Mouse (Mus musculus): ENCODE data around the gene Gm20388. TPM values are rescaled to one million over a fixed set of nuclear protein-coding genes. Genes with fewer than 3 reads are reported as not detected.
A peak's percentile ranks its signal among the peaks of the same experiment; 100 is the strongest.
"Not testable (repeated sequence)": the region's sequence is repeated elsewhere in the genome, so short reads cannot be mapped to it uniquely, and the experiment has no call there.

The Gm20388 gene
- polyA plus RNA-seq, 1 experiment from 2014 or later, result 5.3 TPM

DNA sequence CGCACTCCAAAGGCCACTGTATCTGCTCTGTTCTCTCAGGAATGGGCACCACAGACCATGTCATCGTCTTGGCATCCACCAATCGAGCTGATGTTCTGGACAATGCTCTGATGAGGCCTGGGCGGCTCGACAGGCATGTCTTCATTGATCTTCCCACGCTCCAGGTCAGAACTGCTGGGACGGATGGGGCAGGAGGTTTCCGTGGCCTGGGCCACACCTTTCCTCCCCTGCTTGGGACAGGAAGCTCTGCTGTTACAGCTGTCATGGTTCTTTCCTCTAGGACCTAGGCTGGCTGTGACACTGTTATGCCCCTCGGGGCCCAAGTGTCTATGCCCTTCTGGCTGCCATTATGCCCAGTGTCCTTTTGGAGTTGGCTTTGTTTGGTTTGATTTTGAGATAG lies 3176.6 kb downstream of the Gm20388 start:
- no peak for DNase-seq (ENCODE audit: low spot score)
- WGBS, result 88% methylated on average over 9 of the region's 9 CpGs
- H3K36me3 ChIP-seq (ENCODE audit: control insufficient read depth, insufficient read depth, low read length), result peaks cover 39% of the 10 kb centered on the region

GRCm38 (mm10) chr8:123097216-123097615 lies 3186.6 kb downstream of the Gm20388 start:
- 89% methylated on average over 11 of the region's 11 CpGs for WGBS
- H3K27me3 ChIP-seq (replicated peaks; ENCODE audit: control insufficient read depth, insufficient read depth, low read length), result no peaks in the 10 kb centered on the region
- no peaks in the 10 kb centered on the region for H3K4me1 ChIP-seq (replicated peaks; ENCODE audit: control insufficient read depth, insufficient read depth, low read length)
- DNase-seq (ENCODE audit: low spot score) (no peak), ATAC-seq (replicated peaks; ENCODE audit: low FRiP score) (no peak)
- H3K9ac ChIP-seq (ENCODE audit: low read depth, low read length), result no peak overlapping the region
- no peak overlapping the region for H3K27ac ChIP-seq (ENCODE audit: low read depth, low read length)
- H3K4me3 ChIP-seq (ENCODE audit: low read depth, low read length), result no peak overlapping the region
- H3K36me3 ChIP-seq (ENCODE audit: control insufficient read depth, insufficient read depth, low read length), result peaks cover 16% of the 10 kb centered on the region; the same call in 1 of the 2 replicates
- H3K9me3 ChIP-seq (ENCODE audit: control insufficient read depth, low read length), result no peaks in the 10 kb centered on the region
- H3K4me2 ChIP-seq, result no peak overlapping the region

More for the DNA sequence above, 3176.6 kb downstream of the Gm20388 start:
- Histone ChIP-seq H3K27ac (ENCODE audit: low read depth, low read length) (no peak overlapping the region), H3K4me1 (replicated peaks; ENCODE audit: control insufficient read depth, insufficient read depth, low read length) (no peaks in the 10 kb centered on the region), H3K4me2 (no peak overlapping the region), H3K27me3 (replicated peaks; ENCODE audit: control insufficient read depth, insufficient read depth, low read length) (no peaks in the 10 kb centered on the region), H3K4me3 (ENCODE audit: low read depth, low read length) (no peak overlapping the region), H3K9me3 (ENCODE audit: control insufficient read depth, low read length) (no peaks in the 10 kb centered on the region), H3K9ac (ENCODE audit: low read depth, low read length) (no peak overlapping the region)
- no peak for ATAC-seq (replicated peaks; ENCODE audit: low FRiP score)

- no peak overlapping the region for H3K4me2 ChIP-seq
- 86% methylated on average over 12 of the region's 12 CpGs for WGBS
- DNase-seq (ENCODE audit: low spot score) (no peak), ATAC-seq (replicated peaks; ENCODE audit: low FRiP score) (no peak)
- H3K36me3 ChIP-seq (ENCODE audit: control insufficient read depth, insufficient read depth, low read length), result peaks cover 17% of the 10 kb centered on the region
- no peaks in the 10 kb centered on the region for H3K9me3 ChIP-seq (ENCODE audit: control insufficient read depth, low read length)
- no peak overlapping the region for H3K9ac ChIP-seq (ENCODE audit: low read depth, low read length)
- no peak overlapping the region for H3K27ac ChIP-seq (ENCODE audit: low read depth, low read length)
- no peaks in the 10 kb centered on the region for H3K27me3 ChIP-seq (replicated peaks; ENCODE audit: control insufficient read depth, insufficient read depth, low read length)
- H3K4me3 ChIP-seq (ENCODE audit: low read depth, low read length), result no peak overlapping the region
- H3K4me1 ChIP-seq (replicated peaks; ENCODE audit: control insufficient read depth, insufficient read depth, low read length), result no peaks in the 10 kb centered on the region
These were observed 3187.3 kb downstream of the Gm20388 start for GRCm38 (mm10) chr8:123097786-123098584.

- DNase-seq (ENCODE audit: low spot score) (no peak), ATAC-seq (replicated peaks; ENCODE audit: low FRiP score) (no peak)
- Histone ChIP-seq H3K9me3 (ENCODE audit: control insufficient read depth, low read length) (no peaks in the 10 kb centered on the region), H3K4me2 (no peak overlapping the region), H3K27ac (ENCODE audit: low read depth, low read length) (no peak overlapping the region), H3K9ac (ENCODE audit: low read depth, low read length) (no peak overlapping the region), H3K4me1 (replicated peaks; ENCODE audit: control insufficient read depth, insufficient read depth, low read length) (peaks cover 11% of the 10 kb centered on the region), H3K36me3 (ENCODE audit: control insufficient read depth, insufficient read depth, low read length) (peaks cover 25% of the 10 kb centered on the region), H3K4me3 (ENCODE audit: low read depth, low read length) (no peak overlapping the region), H3K27me3 (replicated peaks; ENCODE audit: control insufficient read depth, insufficient read depth, low read length) (no peaks in the 10 kb centered on the region)
- WGBS, result 66% methylated on average over 8 of the region's 8 CpGs
These were observed 3189.6 kb downstream of the Gm20388 start for GRCm38 (mm10) chr8:123100288-123100687.

- Histone ChIP-seq H3K27ac (ENCODE audit: low read depth, low read length) (no peak overlapping the region), H3K36me3 (ENCODE audit: control insufficient read depth, insufficient read depth, low read length) (peaks cover 25% of the 10 kb centered on the region), H3K9ac (ENCODE audit: low read depth, low read length) (peak overlapping the region; percentile 99; the same call in 1 of the 2 replicates), H3K4me1 (replicated peaks; ENCODE audit: control insufficient read depth, insufficient read depth, low read length) (peaks cover 11% of the 10 kb centered on the region), H3K27me3 (replicated peaks; ENCODE audit: control insufficient read depth, insufficient read depth, low read length) (no peaks in the 10 kb centered on the region), H3K4me2 (peak overlapping the region; percentile 98), H3K9me3 (ENCODE audit: control insufficient read depth, low read length) (no peaks in the 10 kb centered on the region), H3K4me3 (ENCODE audit: low read depth, low read length) (peak overlapping the region; percentile 91)
- WGBS, result 70% methylated on average over 4 of the region's 4 CpGs
- DNase-seq (ENCODE audit: low spot score), result no peak
- no peak for ATAC-seq (replicated peaks; ENCODE audit: low FRiP score)
These were observed 3190.6 kb downstream of the Gm20388 start for GRCm38 (mm10) chr8:123101244-123101643.

- Histone ChIP-seq H3K4me3 (ENCODE audit: low read depth, low read length) (peak within 1 kb of the TSS; percentile 91), H3K9ac (ENCODE audit: low read depth, low read length) (peak within 1 kb of the TSS; percentile 99), H3K9me3 (ENCODE audit: control insufficient read depth, low read length) (no peaks in the 10 kb centered on the region), H3K27me3 (replicated peaks; ENCODE audit: control insufficient read depth, insufficient read depth, low read length) (no peaks in the 10 kb centered on the region), H3K27ac (ENCODE audit: low read depth, low read length) (peak within 1 kb of the TSS; percentile 93), H3K4me2 (peak within 1 kb of the TSS; percentile 98), H3K4me1 (replicated peaks; ENCODE audit: control insufficient read depth, insufficient read depth, low read length) (peaks cover 11% of the 10 kb centered on the region), H3K36me3 (ENCODE audit: control insufficient read depth, insufficient read depth, low read length) (peaks cover 25% of the 10 kb centered on the region)
- DNase-seq (ENCODE audit: low spot score) (peak; percentile 94), ATAC-seq (replicated peaks; ENCODE audit: low FRiP score) (peak; percentile 90)
- WGBS, result 1% methylated on average over 56 of the region's 56 CpGs
These were observed 3191.4 kb downstream of the Gm20388 start, which contains the start of gene Rpl13 for GRCm38 (mm10) chr8:123101735-123102685. TSS of gene Rpl13 (plus strand) at chr8:123102350.

DNA sequence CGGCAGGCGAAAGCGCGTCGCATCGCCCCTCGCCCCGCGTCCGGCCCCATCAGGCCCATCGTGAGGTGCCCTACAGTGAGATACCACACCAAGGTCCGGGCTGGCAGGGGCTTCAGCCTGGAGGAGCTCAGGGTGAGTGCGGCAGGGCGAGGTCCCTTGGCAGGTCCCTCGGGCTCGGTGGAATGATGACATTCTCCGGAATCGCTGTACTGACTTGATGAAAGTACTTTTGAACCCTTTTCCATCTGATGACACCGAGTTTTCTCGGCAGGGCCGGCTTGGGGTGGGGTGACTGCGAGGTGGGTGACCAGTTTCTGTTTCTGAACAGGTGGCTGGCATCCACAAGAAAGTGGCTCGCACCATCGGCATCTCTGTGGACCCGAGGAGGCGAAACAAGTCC lies 3192.2 kb downstream of the Gm20388 start:
- Histone ChIP-seq H3K4me1 (replicated peaks; ENCODE audit: control insufficient read depth, insufficient read depth, low read length) (peaks cover 11% of the 10 kb centered on the region), H3K27ac (ENCODE audit: low read depth, low read length) (peak overlapping the region; percentile 93), H3K4me3 (ENCODE audit: low read depth, low read length) (peak overlapping the region; percentile 91), H3K36me3 (ENCODE audit: control insufficient read depth, insufficient read depth, low read length) (peaks cover 25% of the 10 kb centered on the region), H3K9ac (ENCODE audit: low read depth, low read length) (peak overlapping the region; percentile 99), H3K4me2 (peak overlapping the region; percentile 98)
- not testable (repeated sequence) for DNase-seq (ENCODE audit: low spot score); H3K9me3 ChIP-seq (ENCODE audit: control insufficient read depth, low read length); H3K27me3 ChIP-seq (replicated peaks; ENCODE audit: control insufficient read depth, insufficient read depth, low read length); ATAC-seq (replicated peaks; ENCODE audit: low FRiP score)
- under 1% methylated on average over 18 of the region's 26 CpGs for WGBS

DNA sequence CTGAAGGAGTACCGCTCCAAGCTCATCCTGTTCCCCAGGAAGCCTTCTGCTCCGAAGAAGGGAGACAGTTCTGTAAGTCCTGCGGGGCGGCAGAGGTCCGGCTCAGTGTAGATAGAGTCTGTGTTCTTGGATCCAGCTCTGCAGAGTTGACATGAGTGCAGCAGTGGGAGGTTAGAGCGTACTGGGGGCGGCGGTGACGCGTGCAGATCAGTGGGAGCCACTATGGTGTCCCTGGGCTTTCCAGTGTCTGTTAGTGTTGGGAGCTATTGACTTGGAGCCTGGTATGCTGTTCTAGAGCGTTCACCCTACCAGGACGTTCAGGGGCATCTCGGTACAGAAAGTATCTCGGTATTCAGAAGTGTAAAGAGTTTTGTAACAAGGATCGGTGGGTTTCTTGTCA lies 3192.6 kb downstream of the Gm20388 start:
- no peaks in the 10 kb centered on the region for H3K27me3 ChIP-seq (replicated peaks; ENCODE audit: control insufficient read depth, insufficient read depth, low read length)
- H3K4me1 ChIP-seq (replicated peaks; ENCODE audit: control insufficient read depth, insufficient read depth, low read length), result peaks cover 11% of the 10 kb centered on the region
- H3K36me3 ChIP-seq (ENCODE audit: control insufficient read depth, insufficient read depth, low read length), result peaks cover 25% of the 10 kb centered on the region
- 7% methylated on average over 14 of the region's 15 CpGs for WGBS
- no peak for ATAC-seq (replicated peaks; ENCODE audit: low FRiP score)
- H3K27ac ChIP-seq (ENCODE audit: low read depth, low read length), result peak overlapping the region; percentile 93
- H3K4me3 ChIP-seq (ENCODE audit: low read depth, low read length), result peak overlapping the region; percentile 91
- H3K9me3 ChIP-seq (ENCODE audit: control insufficient read depth, low read length), result no peaks in the 10 kb centered on the region
- H3K9ac ChIP-seq (ENCODE audit: low read depth, low read length), result peak overlapping the region; percentile 99
- peak overlapping the region; percentile 98 for H3K4me2 ChIP-seq
- peak; percentile 50 for DNase-seq (ENCODE audit: low spot score)
